Mouse (Mus musculus) Patski (cell line): ENCODE results near the gene Fbxo30. TPM values are rescaled to one million over a fixed set of nuclear protein-coding genes. Genes with fewer than 3 reads are reported as not detected.
"Not testable (repeated sequence)": the region's sequence is repeated elsewhere in the genome, so short reads cannot be mapped to it uniquely, and the experiment has no call there.

Experiments
- ATAC-seq: fragments of 100-300 bp; one replicate; pipeline ENCODE4 v1.8.0; 2021
- CTCF ChIA-PET: fragments of 350-600 bp; sonication (Branson Sonifier 250); formaldehyde crosslinking; loops from one replicate; lab custom pipeline; 2022; ENCODE audit warnings: inconsistent platforms; lab: Charles Lee
- POLR2A ChIA-PET: fragments of 350-600 bp; sonication (Branson Sonifier 250); formaldehyde crosslinking; loops from one replicate; lab custom pipeline; 2022; ENCODE audit warnings: antibody characterized with exemption, inconsistent platforms; lab: Charles Lee
- DNase-seq: peaks from one replicate; pipeline ENCODE4 v3.0.0-alpha.2; 2011; ENCODE audit warnings: low read depth, low spot score
- H3K27me3 ChIP-seq: fragments of 371-371 bp; one replicate; pipeline ENCODE4 v1.5.1; 2021
- CTCF ChIP-seq: fragments of 100-300 bp; IDR thresholded peaks from one replicate; pipeline ENCODE4 v1.5.1; 2021
- in situ Hi-C: fragments of 300-500 bp; cut with MboI; formaldehyde crosslinking; loops from 3 replicates; pipeline ENCODE4 v1.11.1; 2018; ENCODE audit warnings: low pct_unique_long_range_greater_than_20kb, mixed read lengths
- polyA plus RNA-seq: library from polyadenylated mRNA; unstranded; gene quantifications from one replicate; pipeline ENCODE4 v1.2.3, GENCODE M21; 2021

Gene Fbxo30
- polyA plus RNA-seq, 1 experiment from 2014 or later, result 21.3 TPM

DNA sequence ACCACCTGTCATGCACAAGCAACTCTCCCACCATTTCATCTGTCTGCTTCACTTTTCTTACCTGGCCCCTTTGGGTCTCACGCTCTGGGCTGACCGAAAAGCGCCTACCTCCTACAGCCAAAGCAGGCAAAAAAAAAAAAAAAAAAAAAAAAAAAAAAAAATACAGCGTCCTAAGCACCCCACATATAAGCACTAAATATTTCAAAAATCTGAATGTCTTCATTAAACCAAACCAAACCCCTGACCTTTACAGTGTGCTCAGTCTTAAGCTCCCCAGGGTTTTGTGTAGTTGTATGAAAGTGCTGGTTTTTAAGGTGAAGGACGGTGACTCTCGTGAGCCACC is 924 bp upstream of the Fbxo30 start:
- ATAC-seq, result no peak
- POLR2A ChIA-PET, result no interaction called here
- in situ Hi-C loops, result no loop called here
- H3K27me3 ChIP-seq, result no peaks in the 10 kb centered on the region
- DNase-seq, result no peak
- CTCF ChIA-PET, result no interaction called here
- TF ChIP-seq CTCF, result no peak

GRCm38 (mm10) chr10:11281498-11282305 is 572 bp downstream of the Fbxo30 start:
- in situ Hi-C loops, result no loop called here
- peak; percentile 44 for ATAC-seq
- ChIA-PET POLR2A (interaction anchor here (0.5 kb wide), 1 partner anchor 1526 kb away, joined by 4 read pairs; no protein-coding TSS in a partner anchor), CTCF (no interaction called here)
- H3K27me3 ChIP-seq, result no peaks in the 10 kb centered on the region
- no peak for TF ChIP-seq CTCF
- DNase-seq, result no peak

GRCm38 (mm10) chr10:11282306-11282631 is 1.1 kb downstream of the Fbxo30 start:
- CTCF ChIA-PET, result interaction anchor here (1.3 kb wide), 1 partner anchor 91 kb away, joined by 4 read pairs; no protein-coding TSS in a partner anchor
- no peak for TF ChIP-seq CTCF
- in situ Hi-C loops, result no loop called here
- H3K27me3 ChIP-seq, result no peaks in the 10 kb centered on the region
- POLR2A ChIA-PET, result interaction anchor here (0.5 kb wide), 1 partner anchor 1525 kb away, joined by 4 read pairs; no protein-coding TSS in a partner anchor
- DNase-seq (no peak), ATAC-seq (no peak)

DNA sequence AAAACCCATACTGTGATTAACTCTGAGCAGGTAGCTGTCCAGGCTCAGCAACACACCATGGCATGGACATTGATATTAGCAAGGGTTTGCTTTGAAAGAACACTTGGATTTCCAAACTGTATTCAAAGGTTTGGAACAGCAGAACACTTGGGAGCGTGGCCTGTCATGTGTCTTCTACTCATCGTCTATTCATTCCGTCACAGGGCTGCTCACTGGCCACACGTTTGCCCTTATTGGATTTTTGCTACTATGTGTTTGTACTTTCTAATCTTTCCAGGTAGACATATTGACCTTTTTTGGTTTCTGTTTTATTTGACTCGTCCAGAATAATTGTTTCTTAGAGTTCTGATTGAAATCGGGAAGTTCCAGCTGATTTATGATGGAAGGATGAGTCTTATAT is 17.3 kb downstream of the Fbxo30 start:
- CTCF ChIA-PET, result no interaction called here
- no peaks in the 10 kb centered on the region for H3K27me3 ChIP-seq
- POLR2A ChIA-PET, result no interaction called here
- DNase-seq (no peak), ATAC-seq (no peak)
- TF ChIP-seq CTCF, result no peak
- in situ Hi-C loops, result no loop called here

- ChIA-PET POLR2A (interaction anchor here (0.7 kb wide), 1 partner anchor 155 kb away, joined by 4 read pairs; no protein-coding TSS in a partner anchor), CTCF (interaction anchor here (1.5 to 1.9 kb wide), 2 partner anchors 21 kb away, joined by 4 to 5 read pairs; no protein-coding TSS in a partner anchor)
- ATAC-seq (peak; percentile 26), DNase-seq (no peak)
- H3K27me3 ChIP-seq, result no peaks in the 10 kb centered on the region
- in situ Hi-C loops, result no loop called here
- TF ChIP-seq CTCF, result no peak
Observed at GRCm38 (mm10) chr10:11305365-11306053, 24.4 kb downstream of the Fbxo30 start.

- ATAC-seq (peak; percentile 26), DNase-seq (no peak)
- no peak for TF ChIP-seq CTCF
- CTCF ChIA-PET, result interaction anchor here (1.2 to 1.9 kb wide), 2 partner anchors 20 to 38 kb away, joined by 3 to 5 read pairs; partner anchors contain the start of gene Epm2a
- no peaks in the 10 kb centered on the region for H3K27me3 ChIP-seq
- POLR2A ChIA-PET, result no interaction called here
- in situ Hi-C loops, result no loop called here
Observed at GRCm38 (mm10) chr10:11306054-11306367, 24.9 kb downstream of the Fbxo30 start.

DNA sequence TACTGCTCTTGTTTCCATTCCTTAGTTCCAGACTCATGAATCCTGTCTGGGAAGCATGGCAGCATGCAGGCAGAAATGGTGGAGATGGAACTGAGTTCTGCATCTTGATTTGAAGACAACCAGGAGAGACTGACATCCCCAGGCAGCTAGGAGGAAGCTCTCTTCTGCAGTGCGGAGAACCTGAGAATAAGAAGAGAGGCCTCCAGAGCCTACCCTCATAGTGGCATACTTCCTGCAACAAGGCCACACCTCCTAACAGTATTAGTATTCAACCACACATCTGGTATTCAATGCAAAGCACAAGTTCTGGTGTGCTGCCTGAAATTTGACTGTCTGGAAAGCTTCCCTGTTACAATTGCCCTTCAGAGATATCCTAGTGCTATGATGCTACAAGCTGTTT is 28.7 kb downstream of the Fbxo30 start:
- TF ChIP-seq CTCF, result no peak
- CTCF ChIA-PET, result interaction anchor here (1.2 kb wide), 1 partner anchor 34 kb away, joined by 3 read pairs; no protein-coding TSS in a partner anchor
- in situ Hi-C loops, result no loop called here
- DNase-seq, result no peak
- H3K27me3 ChIP-seq, result no peaks in the 10 kb centered on the region
- ATAC-seq, result no peak
- POLR2A ChIA-PET, result no interaction called here

DNA sequence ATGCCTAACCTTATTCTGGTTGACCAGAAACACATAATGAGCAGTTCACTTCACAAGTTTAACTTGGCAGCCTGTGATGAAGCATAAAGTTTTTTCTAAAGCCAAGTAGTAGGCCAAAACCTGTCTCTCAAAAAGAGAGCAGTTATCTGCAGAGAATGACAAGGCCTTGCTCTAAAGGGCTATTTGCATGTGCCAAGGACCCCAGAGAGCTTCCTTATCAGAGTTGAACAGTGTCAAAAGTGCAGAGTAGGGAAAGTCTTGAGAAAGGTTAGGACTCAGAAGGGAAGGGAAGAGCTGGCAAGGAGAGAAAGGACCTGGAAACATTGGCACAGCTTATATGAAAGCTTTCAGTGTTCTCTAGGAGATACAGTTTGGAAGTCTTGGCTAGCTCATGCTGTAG is 29.4 kb downstream of the Fbxo30 start:
- POLR2A ChIA-PET, result no interaction called here
- in situ Hi-C loops, result no loop called here
- DNase-seq (no peak), ATAC-seq (no peak)
- no peaks in the 10 kb centered on the region for H3K27me3 ChIP-seq
- TF ChIP-seq CTCF, result no peak
- CTCF ChIA-PET, result interaction anchor here (1.2 kb wide), 1 partner anchor 33 kb away, joined by 3 read pairs; no protein-coding TSS in a partner anchor

GRCm38 (mm10) chr10:11317856-11318454 is 36.8 kb downstream of the Fbxo30 start:
- ATAC-seq, POLR2A ChIA-PET, DNase-seq, H3K27me3 ChIP-seq, in situ Hi-C loops, CTCF ChIA-PET: not testable (repeated sequence)

GRCm38 (mm10) chr10:11319446-11319970 is 38.4 kb downstream of the Fbxo30 start:
- POLR2A ChIA-PET, result no interaction called here
- TF ChIP-seq CTCF, result no peak
- no peaks in the 10 kb centered on the region for H3K27me3 ChIP-seq
- DNase-seq, result no peak
- no peak for ATAC-seq
- CTCF ChIA-PET, result no interaction called here
- in situ Hi-C loops, result no loop called here
